Mouse (Mus musculus) heart, adult 9 months (tissue): ENCODE data around the gene Dhps.
A peak's percentile ranks its signal among the peaks of the same experiment; 100 is the strongest.

Source experiments
- DNase-seq, 2 experiments: peaks; one replicate each; pipeline ENCODE4 v3.0.0; 2022; ENCODE audit warnings: low spot score in 2 of 2

Dhps gene

GRCm38 (mm10) chr8:85071514-85072281 is at the start of gene Dhps:
Gene Dhps, plus strand, starts transcription at chr8:85071757.
- DNase-seq, result peak; percentile 86 to 91

- DNase-seq, result no peak
These were observed 47.7 kb upstream of the Dhps start for GRCm38 (mm10) chr8:85023846-85024245.

- DNase-seq, result peak; percentile 89 to 90
These were observed 46.2 kb upstream of the Dhps start, which contains the start of gene Asna1 for GRCm38 (mm10) chr8:85025098-85025932. Gene Asna1, minus strand, starts transcription at chr8:85025281.

- peak; percentile 97 to 98 for DNase-seq
These were observed 44.7 kb upstream of the Dhps start, which contains the start of gene Trir for GRCm38 (mm10) chr8:85026670-85027515. Gene Trir, plus strand, starts transcription at chr8:85026823.

GRCm38 (mm10) chr8:85027516-85027855 is 44.1 kb upstream of the Dhps start:
- no peak for DNase-seq

GRCm38 (mm10) chr8:85027922-85028321 is 43.6 kb upstream of the Dhps start:
- DNase-seq, result no peak

GRCm38 (mm10) chr8:85029271-85029670 is 42.3 kb upstream of the Dhps start:
- no peak for DNase-seq

- no peak for DNase-seq
These were observed 38.8 kb upstream of the Dhps start for GRCm38 (mm10) chr8:85032622-85033311.

GRCm38 (mm10) chr8:85033867-85034266 is 37.7 kb upstream of the Dhps start:
- no peak for DNase-seq

GRCm38 (mm10) chr8:85034764-85035163 is 36.8 kb upstream of the Dhps start:
- peak; percentile 55 to 60 for DNase-seq

- no peak for DNase-seq
These were observed 36.3 kb upstream of the Dhps start for GRCm38 (mm10) chr8:85035165-85035727.

GRCm38 (mm10) chr8:85035728-85036310 is 35.7 kb upstream of the Dhps start:
- DNase-seq, result peak in 1 of 2 experiments; percentile 21

- DNase-seq, result no peak
These were observed 35.2 kb upstream of the Dhps start for GRCm38 (mm10) chr8:85036381-85036717.

- DNase-seq, result peak; percentile 94
These were observed 34.7 kb upstream of the Dhps start, which contains the start of gene Tnpo2 for GRCm38 (mm10) chr8:85036718-85037365. Gene Tnpo2, plus strand, starts transcription at chr8:85036915.

GRCm38 (mm10) chr8:85037366-85037680 is 34.2 kb upstream of the Dhps start:
- no peak for DNase-seq

- DNase-seq, result peak; percentile 29 to 41
These were observed 33.7 kb upstream of the Dhps start for GRCm38 (mm10) chr8:85037681-85038531.

GRCm38 (mm10) chr8:85043619-85044018 is 27.9 kb upstream of the Dhps start:
- DNase-seq, result no peak

GRCm38 (mm10) chr8:85057367-85057766 is 14.2 kb upstream of the Dhps start:
- no peak for DNase-seq
